ENCODE assay signal across 27 mouse cellular contexts in the genomic region with DNA sequence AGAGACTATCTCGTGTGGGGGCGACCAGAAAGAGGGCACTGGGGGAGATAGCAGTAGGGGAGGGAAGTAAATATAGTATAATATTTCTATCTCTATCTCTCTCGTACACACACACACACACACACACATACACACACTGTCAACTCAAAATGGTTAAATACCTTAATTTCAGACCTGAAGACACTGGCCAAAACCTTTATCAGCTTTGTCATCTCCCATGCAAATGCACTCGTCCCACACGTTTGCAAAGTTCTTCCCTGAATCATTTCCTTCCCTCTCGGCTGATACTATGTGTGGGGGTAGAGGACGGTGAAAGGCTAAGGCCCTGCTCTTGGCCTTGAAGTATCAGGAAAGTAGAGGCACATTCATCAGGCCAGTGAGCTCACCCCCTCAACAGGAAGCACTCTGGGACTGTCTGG. TPM values are rescaled to one million over a fixed set of nuclear protein-coding genes. Genes with fewer than 3 reads are reported as not detected.
A peak's percentile ranks its signal among the peaks of the same experiment; 100 is the strongest.
DNase-seq lines count a peak whose midpoint lies in the region; ATAC-seq and TF ChIP-seq lines count a peak whose summit lies in the region.
"Had no signal": no experiment of that assay in that cellular context is flagged by ENCODE, and none has a peak within 500 bp of the region (broad histone marks: within the 10 kb centered on the region; RNA-seq: fewer than 3 reads in every experiment).

No protein-coding gene starts in this region.

- intact Hi-C loops in heart, adult 2 months (cut with DNase I) = loop anchor here (5.0 kb wide), 1 partner anchor 56 kb away; no protein-coding TSS in a partner anchor

- peak; percentile 40; the same call in 1 of the 2 replicates for ATAC-seq in G1E (ENCODE audit: extremely low read depth, insufficient number of reproducible peaks, low FRiP score, poor library complexity, severe bottlenecking)
- ATAC-seq in granulocyte monocyte progenitor cell, adult 5-6 weeks (replicated peaks; ENCODE audit: poor library complexity, severe bottlenecking) = peak; percentile 28; the same call in 1 of the 2 replicates
- ATAC-seq in megakaryocyte-erythroid progenitor cell, adult 5-6 weeks (replicated peaks; ENCODE audit: low FRiP score, low TSS enrichment, poor library complexity, severe bottlenecking) = peak; percentile 40; the same call in 1 of the 2 replicates
- ATAC-seq in hindbrain, postnatal 0 days = no peak
- ATAC-seq: activated CD4-positive, CD25-positive, alpha-beta regulatory T cell, adult 4 months; forebrain, embryonic 15.5 days; intestine, embryonic 15.5 days had no signal

- H3K9ac ChIP-seq in heart, adult 2 months (ENCODE audit: low read depth, low read length) = no peak overlapping the region
- H3K9ac ChIP-seq in hindbrain, postnatal 0 days (replicated peaks; ENCODE audit: low read length) = no peak overlapping the region
- H3K9ac ChIP-seq: forebrain, embryonic 15.5 days; hindbrain, embryonic 13.5 days; intestine, embryonic 15.5 days had no signal

- H3K4me2 ChIP-seq in hindbrain, postnatal 0 days (ENCODE audit: low read depth, low read length) = no peak overlapping the region
- H3K4me2 ChIP-seq: forebrain, embryonic 15.5 days; hindbrain, embryonic 13.5 days; intestine, embryonic 15.5 days had no signal

- no peaks in the 10 kb centered on the region for H3K36me3 ChIP-seq in heart, adult 2 months (ENCODE audit: control insufficient read depth, insufficient read depth, low read length)
- no peaks in the 10 kb centered on the region for H3K36me3 ChIP-seq in G1E (replicated peaks)
- no peaks in the 10 kb centered on the region for H3K36me3 ChIP-seq in hindbrain, postnatal 0 days (ENCODE audit: insufficient read depth, low read length)
- H3K36me3 ChIP-seq: forebrain, embryonic 15.5 days; hindbrain, embryonic 13.5 days; intestine, embryonic 15.5 days; midbrain, embryonic 10.5 days had no signal

- TF ChIP-seq EP300 in heart, adult 2 months (IDR thresholded peaks at IDR 0.05; ENCODE audit: insufficient read depth, low read depth, low read length) = no peak

- DNase-seq in heart, adult 11 months = peak; percentile 82
- DNase-seq in heart, adult 2 months = no peak
- DNase-seq in G1E (ENCODE audit: low spot score) = no peak
- DNase-seq in hindbrain, postnatal 0 days (ENCODE audit: low spot score) = no peak
- no peak for DNase-seq in adrenal gland, adult 18-20 months (ENCODE audit: low spot score in 2 of 2)
- DNase-seq: adrenal gland, postnatal 14 days; cerebellum, adult 2 months; cerebellum, postnatal 25 days; embryo, embryonic 11 days; gastrocnemius, postnatal 10 days; kidney, adult 9 months; kidney, postnatal 25 days; layer of hippocampus, adult 9-11 months; lung, adult 2 months; lung, postnatal 14 days; right cerebral cortex, adult 18-20 months; right cerebral cortex, postnatal 4 days; thymus, adult 18-20 months; thymus, postnatal 36 days had no signal

- H3K27me3 ChIP-seq in heart, adult 2 months (ENCODE audit: control insufficient read depth, insufficient read depth, low read length) = no peaks in the 10 kb centered on the region
- no peaks in the 10 kb centered on the region for H3K27me3 ChIP-seq in G1E (ENCODE audit: insufficient read depth, low read length)
- no peaks in the 10 kb centered on the region for H3K27me3 ChIP-seq in hindbrain, postnatal 0 days (ENCODE audit: insufficient read depth, low read length)
- H3K27me3 ChIP-seq: forebrain, embryonic 15.5 days; hindbrain, embryonic 13.5 days; intestine, embryonic 15.5 days had no signal

- TF ChIP-seq CTCF in heart, adult 2 months (IDR thresholded peaks at IDR 0.05) = no peak
- TF ChIP-seq CTCF in G1E (IDR thresholded peaks at IDR 0.05; ENCODE audit: low read depth, low read length) = no peak
- no peak for TF ChIP-seq CTCF in hindbrain, postnatal 0 days (IDR thresholded peaks at IDR 0.05; ENCODE audit: low read depth)

- no peaks in the 10 kb centered on the region for H3K9me3 ChIP-seq in G1E (replicated peaks)
- no peaks in the 10 kb centered on the region for H3K9me3 ChIP-seq in hindbrain, postnatal 0 days (ENCODE audit: low read length)
- H3K9me3 ChIP-seq: forebrain, embryonic 15.5 days; intestine, embryonic 15.5 days; midbrain, embryonic 10.5 days had no signal

- no peak overlapping the region for H3K27ac ChIP-seq in heart, adult 2 months
- no peak overlapping the region for H3K27ac ChIP-seq in hindbrain, postnatal 0 days
- H3K27ac ChIP-seq: forebrain, embryonic 15.5 days; hindbrain, embryonic 13.5 days; intestine, embryonic 15.5 days; left cerebral cortex, adult 2 months; midbrain, embryonic 10.5 days had no signal

- no peaks in the 10 kb centered on the region for H3K4me1 ChIP-seq in heart, adult 2 months (ENCODE audit: control insufficient read depth, insufficient read depth, low read length)
- H3K4me1 ChIP-seq in G1E (ENCODE audit: insufficient read depth, low read depth, low read length) = peaks cover 37% of the 10 kb centered on the region
- no peaks in the 10 kb centered on the region for H3K4me1 ChIP-seq in hindbrain, postnatal 0 days (ENCODE audit: insufficient read depth, low read length)
- H3K4me1 ChIP-seq: forebrain, embryonic 15.5 days; intestine, embryonic 15.5 days; midbrain, embryonic 10.5 days had no signal

- WGBS in heart, adult 2 months = 44% methylated on average over 7 of the region's 7 CpGs
- 83% methylated on average over 7 of the region's 7 CpGs for WGBS in hindbrain, postnatal 0 days

- no peak overlapping the region for H3K4me3 ChIP-seq in heart, adult 2 months
- no peak overlapping the region; the same call in 1 of the 2 replicates for H3K4me3 ChIP-seq in G1E (ENCODE audit: low read depth, low read length)
- no peak overlapping the region for H3K4me3 ChIP-seq in hindbrain, postnatal 0 days (ENCODE audit: low read length)
- H3K4me3 ChIP-seq: forebrain, embryonic 15.5 days; hindbrain, embryonic 13.5 days; intestine, embryonic 15.5 days; left cerebral cortex, adult 2 months; midbrain, embryonic 10.5 days had no signal

- no peaks in the 10 kb centered on the region for H3K79me2 ChIP-seq in heart, adult 2 months (replicated peaks; ENCODE audit: control insufficient read depth, insufficient read depth, low read length)

- TF ChIP-seq POLR2A in heart, adult 2 months (IDR thresholded peaks at IDR 0.05; ENCODE audit: insufficient read depth, low read depth, low read length) = no peak

RNA-seq across cellular contexts. Expression of a gene that starts 12.8 kb away (rescaled TPM):
- total RNA-seq in heart, adult 2 months (2021) = 1 to 10 TPM; 3.0 to 4.0 TPM
- 1.6 and 2.4 TPM in 2 replicates for polyA plus RNA-seq in heart, adult 2 months (2012; rRNA removed)
- 87.0 and 108 TPM in 2 replicates for total RNA-seq in G1E (2014; fragmentation: Nextera tagmentation)
- total RNA-seq in G1E (2017) = 11.4 and 13.6 TPM in 2 replicates
- 78.2 and 83.9 TPM in 2 replicates for polyA plus RNA-seq in G1E (2012)
- total RNA-seq in granulocyte monocyte progenitor cell, adult 5-6 weeks (2014; fragmentation: Nextera tagmentation) = 110 and 134 TPM in 2 replicates
- total RNA-seq in granulocyte monocyte progenitor cell, adult 5-6 weeks (2017) = 18.7 and 22.9 TPM in 2 replicates
- total RNA-seq in megakaryocyte-erythroid progenitor cell, adult 5-6 weeks (2014; fragmentation: Nextera tagmentation) = 128 and 143 TPM in 2 replicates
- total RNA-seq in megakaryocyte-erythroid progenitor cell, adult 5-6 weeks (2017) = 14.0 and 21.9 TPM in 2 replicates
- total RNA-seq in hindbrain, postnatal 0 days (2014; rRNA removed) = 0.10 and 1.0 TPM in 2 replicates
- 1.7 and 2.5 TPM in 2 replicates for polyA plus RNA-seq in hindbrain, postnatal 0 days (2015; fragmentation: Nextera tagmentation; extraction: Ambion mirVana)
- 1 to 10 TPM; 1.8 to 4.6 TPM for total RNA-seq in adrenal gland, adult 18-20 months (2021)
